Mouse (Mus musculus) cerebellum, adult 2 months (tissue): Measurements from ENCODE around the gene Med4.

Experiments
- CTCF ChIP-seq: fragments of 200-500 bp; IDR thresholded peaks from 2 replicates; pipeline ENCODE4 v1.5.1; 2011; ENCODE audit warnings: low read depth, mild to moderate bottlenecking, control low read depth, low read length, moderate library complexity, borderline replicate concordance; ENCODE audit not compliant: insufficient read depth
- POLR2A ChIP-seq: fragments of 200-500 bp; IDR thresholded peaks from 2 replicates; pipeline ENCODE4 v1.6.1; 2011; ENCODE audit warnings: low read length, control low read depth, borderline replicate concordance; ENCODE audit not compliant: insufficient read depth

DNA sequence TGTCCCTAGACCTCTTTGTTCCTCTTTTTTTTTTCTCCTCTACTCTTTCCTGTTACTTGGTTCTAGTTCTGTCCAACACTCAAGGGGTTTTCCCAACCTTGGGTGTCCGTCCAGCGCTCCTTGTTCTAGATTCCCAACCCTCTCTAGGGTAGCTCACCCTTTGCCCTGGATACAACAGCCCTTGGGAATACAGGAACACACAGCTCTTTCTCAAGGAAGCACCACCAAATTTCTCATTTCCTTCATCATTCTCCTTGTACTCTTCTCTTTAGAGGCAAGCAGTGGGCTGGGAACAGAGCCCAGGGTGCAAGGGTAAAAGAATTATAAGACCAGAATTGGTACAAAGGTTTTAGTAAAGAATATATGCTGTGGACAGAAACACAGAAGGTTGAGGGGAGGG lies 25.8 kb downstream of the Med4 start:
- TF ChIP-seq POLR2A, result no peak
- no peak for TF ChIP-seq CTCF
